Mouse (Mus musculus): Measurements from ENCODE around the gene Dgke. TPM values are rescaled to one million over a fixed set of nuclear protein-coding genes. Genes with fewer than 3 reads are reported as not detected.

Gene Dgke
- polyA plus RNA-seq, 1 experiment from 2014 or later: 6.6 TPM

- Histone ChIP-seq H3K4me3 (ENCODE audit: low read depth, low read length) (no peak overlapping the region), H3K27ac (ENCODE audit: low read depth, low read length) (no peak overlapping the region), H3K27me3 (ENCODE audit: control insufficient read depth, insufficient read depth, low read length) (no peaks in the 10 kb centered on the region), H3K4me1 (ENCODE audit: control insufficient read depth, insufficient read depth, low read length) (no peaks in the 10 kb centered on the region), H3K4me2 (ENCODE audit: low read depth) (no peak overlapping the region), H3K9ac (ENCODE audit: low read length) (no peak overlapping the region), H3K36me3 (ENCODE audit: control insufficient read depth, insufficient read depth, low read length) (no peaks in the 10 kb centered on the region), H3K9me3 (ENCODE audit: control insufficient read depth, low read length) (no peaks in the 10 kb centered on the region)
- no peak for ATAC-seq (ENCODE audit: insufficient read depth, low FRiP score, low TSS enrichment)
- WGBS: 88% methylated on average over 7 of the region's 7 CpGs
- no peak for DNase-seq (ENCODE audit: low spot score)
Measured at GRCm38 (mm10) chr11:89009496-89009895, 57.2 kb downstream of the Dgke start.

- Histone ChIP-seq H3K4me3 (ENCODE audit: low read depth, low read length) (no peak overlapping the region), H3K9ac (ENCODE audit: low read length) (no peak overlapping the region), H3K4me2 (ENCODE audit: low read depth) (no peak overlapping the region), H3K4me1 (ENCODE audit: control insufficient read depth, insufficient read depth, low read length) (no peaks in the 10 kb centered on the region), H3K27ac (ENCODE audit: low read depth, low read length) (no peak overlapping the region), H3K27me3 (ENCODE audit: control insufficient read depth, insufficient read depth, low read length) (no peaks in the 10 kb centered on the region), H3K9me3 (ENCODE audit: control insufficient read depth, low read length) (no peaks in the 10 kb centered on the region), H3K36me3 (ENCODE audit: control insufficient read depth, insufficient read depth, low read length) (no peaks in the 10 kb centered on the region)
- ATAC-seq (ENCODE audit: insufficient read depth, low FRiP score, low TSS enrichment) (no peak), DNase-seq (ENCODE audit: low spot score) (no peak)
- WGBS: 93% methylated on average over 9 of the region's 9 CpGs
Measured at GRCm38 (mm10) chr11:89009066-89009465, 57.6 kb downstream of the Dgke start.

GRCm38 (mm10) chr11:89007582-89007981 lies 59.1 kb downstream of the Dgke start:
- no peak overlapping the region for H3K4me3 ChIP-seq (ENCODE audit: low read depth, low read length)
- H3K27ac ChIP-seq (ENCODE audit: low read depth, low read length): no peak overlapping the region
- H3K4me2 ChIP-seq (ENCODE audit: low read depth): no peak overlapping the region
- 83% methylated on average over 3 of the region's 3 CpGs for WGBS
- DNase-seq (ENCODE audit: low spot score) (no peak), ATAC-seq (ENCODE audit: insufficient read depth, low FRiP score, low TSS enrichment) (no peak)
- no peak overlapping the region for H3K9ac ChIP-seq (ENCODE audit: low read length)
- H3K36me3 ChIP-seq (ENCODE audit: control insufficient read depth, insufficient read depth, low read length): no peaks in the 10 kb centered on the region
- H3K27me3 ChIP-seq (ENCODE audit: control insufficient read depth, insufficient read depth, low read length): no peaks in the 10 kb centered on the region
- no peaks in the 10 kb centered on the region for H3K9me3 ChIP-seq (ENCODE audit: control insufficient read depth, low read length)
- H3K4me1 ChIP-seq (ENCODE audit: control insufficient read depth, insufficient read depth, low read length): no peaks in the 10 kb centered on the region

- DNase-seq (ENCODE audit: low spot score) (no peak), ATAC-seq (ENCODE audit: insufficient read depth, low FRiP score, low TSS enrichment) (no peak)
- H3K36me3 ChIP-seq (ENCODE audit: control insufficient read depth, insufficient read depth, low read length): no peaks in the 10 kb centered on the region
- H3K9ac ChIP-seq (ENCODE audit: low read length): no peak overlapping the region
- no peak overlapping the region for H3K27ac ChIP-seq (ENCODE audit: low read depth, low read length)
- no peaks in the 10 kb centered on the region for H3K4me1 ChIP-seq (ENCODE audit: control insufficient read depth, insufficient read depth, low read length)
- H3K27me3 ChIP-seq (ENCODE audit: control insufficient read depth, insufficient read depth, low read length): no peaks in the 10 kb centered on the region
- H3K4me2 ChIP-seq (ENCODE audit: low read depth): no peak overlapping the region
- H3K4me3 ChIP-seq (ENCODE audit: low read depth, low read length): no peak overlapping the region
- no peaks in the 10 kb centered on the region for H3K9me3 ChIP-seq (ENCODE audit: control insufficient read depth, low read length)
Measured at GRCm38 (mm10) chr11:89006404-89006803, 60.2 kb downstream of the Dgke start.

- H3K4me3 ChIP-seq (ENCODE audit: low read depth, low read length): no peak overlapping the region
- WGBS: 67% methylated on average over 5 of the region's 5 CpGs
- H3K36me3 ChIP-seq (ENCODE audit: control insufficient read depth, insufficient read depth, low read length): no peaks in the 10 kb centered on the region
- no peak overlapping the region for H3K27ac ChIP-seq (ENCODE audit: low read depth, low read length)
- H3K4me2 ChIP-seq (ENCODE audit: low read depth): no peak overlapping the region
- no peaks in the 10 kb centered on the region for H3K4me1 ChIP-seq (ENCODE audit: control insufficient read depth, insufficient read depth, low read length)
- no peak for DNase-seq (ENCODE audit: low spot score)
- no peak overlapping the region for H3K9ac ChIP-seq (ENCODE audit: low read length)
- ATAC-seq (ENCODE audit: insufficient read depth, low FRiP score, low TSS enrichment): no peak
- H3K27me3 ChIP-seq (ENCODE audit: control insufficient read depth, insufficient read depth, low read length): peaks cover under 1% of the 10 kb centered on the region; the same call in 1 of the 2 replicates
- no peaks in the 10 kb centered on the region for H3K9me3 ChIP-seq (ENCODE audit: control insufficient read depth, low read length)
Measured at GRCm38 (mm10) chr11:89005473-89005872, 61.2 kb downstream of the Dgke start.

GRCm38 (mm10) chr11:89003726-89004125 lies 62.9 kb downstream of the Dgke start:
- Histone ChIP-seq H3K27me3 (ENCODE audit: control insufficient read depth, insufficient read depth, low read length) (peaks cover 16% of the 10 kb centered on the region), H3K36me3 (ENCODE audit: control insufficient read depth, insufficient read depth, low read length) (no peaks in the 10 kb centered on the region), H3K27ac (ENCODE audit: low read depth, low read length) (no peak overlapping the region), H3K4me1 (ENCODE audit: control insufficient read depth, insufficient read depth, low read length) (no peaks in the 10 kb centered on the region), H3K4me2 (ENCODE audit: low read depth) (no peak overlapping the region), H3K9ac (ENCODE audit: low read length) (no peak overlapping the region), H3K9me3 (ENCODE audit: control insufficient read depth, low read length) (no peaks in the 10 kb centered on the region), H3K4me3 (ENCODE audit: low read depth, low read length) (no peak overlapping the region)
- 85% methylated on average over 4 of the region's 4 CpGs for WGBS
- DNase-seq (ENCODE audit: low spot score) (no peak), ATAC-seq (ENCODE audit: insufficient read depth, low FRiP score, low TSS enrichment) (no peak)

GRCm38 (mm10) chr11:89003078-89003477 lies 63.6 kb downstream of the Dgke start:
- H3K9ac ChIP-seq (ENCODE audit: low read length): no peak overlapping the region
- no peak overlapping the region for H3K4me3 ChIP-seq (ENCODE audit: low read depth, low read length)
- no peaks in the 10 kb centered on the region for H3K4me1 ChIP-seq (ENCODE audit: control insufficient read depth, insufficient read depth, low read length)
- peaks cover 16% of the 10 kb centered on the region for H3K27me3 ChIP-seq (ENCODE audit: control insufficient read depth, insufficient read depth, low read length)
- H3K9me3 ChIP-seq (ENCODE audit: control insufficient read depth, low read length): no peaks in the 10 kb centered on the region
- DNase-seq (ENCODE audit: low spot score) (no peak), ATAC-seq (ENCODE audit: insufficient read depth, low FRiP score, low TSS enrichment) (no peak)
- no peaks in the 10 kb centered on the region for H3K36me3 ChIP-seq (ENCODE audit: control insufficient read depth, insufficient read depth, low read length)
- H3K27ac ChIP-seq (ENCODE audit: low read depth, low read length): no peak overlapping the region
- WGBS: 67% methylated on average over 6 of the region's 6 CpGs
- H3K4me2 ChIP-seq (ENCODE audit: low read depth): no peak overlapping the region

GRCm38 (mm10) chr11:89002621-89003020 lies 64.0 kb downstream of the Dgke start:
- H3K27ac ChIP-seq (ENCODE audit: low read depth, low read length): no peak overlapping the region
- ATAC-seq (ENCODE audit: insufficient read depth, low FRiP score, low TSS enrichment) (no peak), DNase-seq (ENCODE audit: low spot score) (no peak)
- H3K9me3 ChIP-seq (ENCODE audit: control insufficient read depth, low read length): no peaks in the 10 kb centered on the region
- WGBS: 80% methylated on average over 5 of the region's 5 CpGs
- H3K4me2 ChIP-seq (ENCODE audit: low read depth): no peak overlapping the region
- no peak overlapping the region for H3K9ac ChIP-seq (ENCODE audit: low read length)
- H3K27me3 ChIP-seq (ENCODE audit: control insufficient read depth, insufficient read depth, low read length): peaks cover 16% of the 10 kb centered on the region
- no peaks in the 10 kb centered on the region for H3K36me3 ChIP-seq (ENCODE audit: control insufficient read depth, insufficient read depth, low read length)
- no peaks in the 10 kb centered on the region for H3K4me1 ChIP-seq (ENCODE audit: control insufficient read depth, insufficient read depth, low read length)
- H3K4me3 ChIP-seq (ENCODE audit: low read depth, low read length): no peak overlapping the region

DNA sequence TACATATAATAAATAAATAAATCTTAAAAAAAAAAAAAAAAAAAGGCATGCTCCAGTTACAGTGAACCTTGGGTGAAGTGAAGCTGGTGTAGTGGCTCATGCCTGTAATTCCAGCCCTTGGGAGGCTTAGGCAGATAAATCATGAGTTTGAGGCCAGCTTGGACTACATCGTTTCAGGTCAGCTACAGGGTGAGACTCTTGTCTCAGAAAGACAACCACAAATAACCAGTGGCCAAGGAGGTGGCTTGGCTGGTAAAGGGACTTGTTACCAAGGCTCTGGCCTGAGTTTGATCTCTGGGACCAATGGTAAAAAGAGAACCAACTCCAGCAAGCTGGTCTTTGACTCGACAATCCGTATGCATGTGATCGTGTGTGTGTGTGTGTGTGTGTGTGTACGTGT lies 64.6 kb downstream of the Dgke start:
- H3K27me3 ChIP-seq (ENCODE audit: control insufficient read depth, insufficient read depth, low read length): peaks cover 16% of the 10 kb centered on the region
- no peak overlapping the region for H3K27ac ChIP-seq (ENCODE audit: low read depth, low read length)
- no peaks in the 10 kb centered on the region for H3K36me3 ChIP-seq (ENCODE audit: control insufficient read depth, insufficient read depth, low read length)
- no peak overlapping the region for H3K4me3 ChIP-seq (ENCODE audit: low read depth, low read length)
- no peaks in the 10 kb centered on the region for H3K9me3 ChIP-seq (ENCODE audit: control insufficient read depth, low read length)
- WGBS: 84% methylated on average over 5 of the region's 5 CpGs
- H3K4me2 ChIP-seq (ENCODE audit: low read depth): no peak overlapping the region
- ATAC-seq (ENCODE audit: insufficient read depth, low FRiP score, low TSS enrichment) (no peak), DNase-seq (ENCODE audit: low spot score) (no peak)
- no peak overlapping the region for H3K9ac ChIP-seq (ENCODE audit: low read length)
- no peaks in the 10 kb centered on the region for H3K4me1 ChIP-seq (ENCODE audit: control insufficient read depth, insufficient read depth, low read length)

Data from neural tube, embryonic 11.5 days (tissue).